Mouse (Mus musculus): ENCODE results near the gene Dglucy. TPM values are rescaled to one million over a fixed set of nuclear protein-coding genes. Genes with fewer than 3 reads are reported as not detected.
"Not testable (repeated sequence)": the region's sequence is repeated elsewhere in the genome, so short reads cannot be mapped to it uniquely, and the experiment has no call there.

Dglucy gene
- total RNA-seq, 1 experiment from 2014 or later: 4.6 TPM

DNA sequence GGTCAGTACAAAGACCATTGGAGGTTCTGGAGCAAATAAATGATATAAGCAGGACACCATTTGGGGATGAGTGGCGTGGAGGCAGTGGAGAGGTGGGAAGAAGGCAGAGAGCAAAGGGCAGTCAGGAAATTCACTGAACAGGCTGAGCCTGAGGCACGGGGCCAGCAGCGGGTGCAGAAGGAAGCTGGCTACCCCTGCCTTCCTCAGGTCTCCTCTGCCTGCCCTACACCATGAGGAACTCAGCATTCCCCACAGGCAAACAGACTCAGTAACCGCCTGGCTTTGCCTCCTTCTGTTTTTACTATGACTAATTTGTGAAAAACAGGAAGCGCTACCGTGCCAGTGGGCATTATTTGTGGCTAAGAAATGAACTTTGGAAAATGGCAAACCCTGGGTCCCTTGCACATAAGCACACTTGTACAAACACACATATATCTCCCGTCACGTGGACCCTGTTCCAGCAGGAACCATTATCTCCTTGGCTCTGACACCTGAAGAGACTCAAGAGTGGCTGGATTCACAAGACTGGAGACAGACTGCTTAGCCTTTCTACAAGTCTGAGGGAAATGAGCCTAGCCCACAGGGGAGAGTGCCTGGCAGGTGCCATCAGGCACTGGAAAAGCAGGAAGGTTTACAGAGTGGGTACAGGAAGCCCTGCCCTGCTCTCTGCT lies 2.8 kb upstream of the Dglucy start:
- peak; percentile 48 to 54 for ATAC-seq (replicated peaks in 1 of 2; ENCODE audit: insufficient read depth in 1 of 2, low FRiP score in 2 of 2, low TSS enrichment in 1 of 2, low read depth in 1 of 2, poor library complexity in 2 of 2, severe bottlenecking in 2 of 2)

DNA sequence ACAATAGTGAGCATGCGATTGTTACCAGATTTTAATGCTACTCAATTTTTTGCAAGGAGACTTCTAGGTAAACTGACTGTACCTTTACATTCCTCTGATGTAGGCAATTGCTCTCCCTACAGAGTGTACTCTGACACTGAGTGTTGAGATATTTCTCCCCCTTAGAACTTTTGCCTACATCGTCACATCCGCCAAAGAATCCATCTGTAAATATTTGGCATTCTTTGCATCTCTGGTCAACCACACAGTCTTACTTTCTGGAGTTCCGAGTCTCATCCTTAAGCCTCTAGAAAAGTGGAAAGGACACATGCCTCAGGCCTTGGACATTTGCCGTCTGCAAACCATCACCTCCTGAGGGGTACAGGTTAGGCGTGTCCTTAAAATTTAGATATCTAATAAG lies 1.9 kb upstream of the Dglucy start:
- no peak for ATAC-seq (replicated peaks in 1 of 2; ENCODE audit: insufficient read depth in 1 of 2, low FRiP score in 2 of 2, low TSS enrichment in 1 of 2, low read depth in 1 of 2, poor library complexity in 2 of 2, severe bottlenecking in 2 of 2)

DNA sequence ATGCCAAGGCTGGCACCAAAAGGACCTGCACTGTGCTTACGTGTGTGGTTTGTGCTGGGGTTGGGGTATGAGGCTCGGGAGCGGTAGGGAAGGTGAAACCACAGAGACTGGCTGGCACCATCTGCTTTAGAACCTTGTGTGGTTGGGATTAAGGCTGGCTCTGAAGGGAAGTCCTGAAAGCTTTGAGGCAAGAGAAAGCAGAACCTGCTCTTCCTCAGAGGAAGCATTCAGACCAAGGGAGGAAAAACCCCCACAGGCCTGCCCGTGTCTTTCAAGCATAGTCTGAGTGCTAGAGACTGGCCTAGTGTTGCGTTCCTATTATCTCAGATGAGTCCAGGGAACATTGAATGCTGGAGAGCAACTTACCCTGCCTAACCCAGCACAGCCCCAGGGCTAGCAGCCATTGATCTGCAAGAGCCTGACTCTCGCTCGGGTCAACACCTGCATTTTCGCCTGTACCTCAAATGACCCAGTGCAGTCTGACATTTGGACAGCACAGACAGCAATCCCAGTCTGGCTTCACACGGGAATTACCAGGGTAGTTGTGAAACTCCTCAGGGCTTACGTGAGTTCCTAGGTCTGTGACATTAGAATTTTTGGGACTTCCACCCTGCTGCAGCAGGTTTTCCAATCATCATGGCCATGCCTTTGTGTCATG lies 452 bp upstream of the Dglucy start:
- peak; percentile 70 to 71 for ATAC-seq (replicated peaks in 1 of 2; ENCODE audit: insufficient read depth in 1 of 2, low FRiP score in 2 of 2, low TSS enrichment in 1 of 2, low read depth in 1 of 2, poor library complexity in 2 of 2, severe bottlenecking in 2 of 2)

DNA sequence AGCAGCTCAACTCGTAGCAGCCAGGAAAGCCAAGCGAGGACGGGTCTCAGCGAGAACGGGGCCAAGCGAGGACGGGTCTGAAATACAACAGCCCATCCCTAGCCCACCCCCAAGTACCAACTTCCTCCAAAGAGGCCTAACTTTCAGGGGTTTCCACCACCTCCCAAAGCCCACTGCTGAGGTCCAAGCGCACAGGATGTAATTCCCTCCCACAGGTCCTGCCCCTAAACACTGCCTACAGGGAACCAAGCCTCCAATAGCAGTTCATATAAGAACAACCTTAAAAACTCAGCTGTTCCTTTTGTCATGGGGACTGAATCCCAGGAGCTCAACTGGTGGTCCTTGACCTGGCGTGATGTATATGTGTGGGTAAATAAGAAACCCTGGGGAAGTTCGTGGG lies 1.6 kb downstream of the Dglucy start:
- no peak for ATAC-seq (replicated peaks in 1 of 2; ENCODE audit: insufficient read depth in 1 of 2, low FRiP score in 2 of 2, low TSS enrichment in 1 of 2, low read depth in 1 of 2, poor library complexity in 2 of 2, severe bottlenecking in 2 of 2)

DNA sequence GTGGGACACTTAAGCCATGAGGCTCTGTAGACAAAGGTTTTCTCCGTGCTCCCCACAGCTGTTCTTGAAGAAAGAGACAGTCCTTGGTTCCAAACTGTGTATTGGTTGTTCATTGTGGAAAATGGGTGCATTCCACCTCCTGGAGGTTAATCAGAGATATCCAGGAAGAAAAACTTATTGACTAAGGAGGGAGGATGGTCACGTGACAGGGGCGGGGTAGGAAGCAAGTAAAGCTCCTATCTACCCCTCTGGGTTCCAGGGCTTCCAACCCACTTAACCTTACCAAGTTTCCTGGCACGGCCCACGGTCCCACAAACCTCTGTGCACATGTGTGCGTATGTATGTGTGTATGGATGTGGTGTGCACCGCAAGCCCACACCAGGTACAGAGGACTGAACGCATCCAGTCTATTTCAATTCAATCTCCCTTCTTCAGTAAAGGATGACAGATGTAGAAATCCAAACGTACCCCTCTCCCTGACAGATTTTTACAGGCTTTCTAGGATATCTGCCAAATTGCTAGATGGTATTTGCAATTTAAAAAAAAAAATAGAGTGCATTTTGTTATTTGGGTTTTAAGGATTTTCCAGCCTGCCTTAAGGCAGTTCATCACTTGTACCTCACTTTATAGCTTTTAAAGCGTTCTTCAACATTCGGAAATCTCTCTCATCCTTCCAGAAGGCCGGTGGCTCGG lies 2.7 kb downstream of the Dglucy start:
- ATAC-seq (replicated peaks in 1 of 2; ENCODE audit: insufficient read depth in 1 of 2, low FRiP score in 2 of 2, low TSS enrichment in 1 of 2, low read depth in 1 of 2, poor library complexity in 2 of 2, severe bottlenecking in 2 of 2): no peak

DNA sequence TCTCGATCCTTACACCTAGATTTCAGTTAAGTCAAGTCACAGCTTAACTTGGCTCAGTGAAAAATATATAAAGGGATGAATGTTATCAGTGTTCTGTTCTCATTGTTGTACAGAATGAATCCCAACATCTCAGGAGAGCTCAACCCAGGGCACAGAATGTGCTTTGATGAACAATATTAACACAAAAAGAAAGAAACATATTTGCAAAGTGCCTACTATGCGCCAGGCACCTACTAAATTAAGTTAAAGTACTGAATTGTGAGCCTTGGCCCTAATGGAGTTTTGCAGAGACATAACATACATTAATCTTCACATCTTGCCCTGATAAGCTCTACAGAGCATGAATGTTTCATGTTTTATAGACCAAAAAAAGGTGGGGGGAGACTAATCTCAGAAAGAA lies 5.3 kb downstream of the Dglucy start:
- ATAC-seq (replicated peaks in 1 of 2; ENCODE audit: insufficient read depth in 1 of 2, low FRiP score in 2 of 2, low TSS enrichment in 1 of 2, low read depth in 1 of 2, poor library complexity in 2 of 2, severe bottlenecking in 2 of 2): no peak

DNA sequence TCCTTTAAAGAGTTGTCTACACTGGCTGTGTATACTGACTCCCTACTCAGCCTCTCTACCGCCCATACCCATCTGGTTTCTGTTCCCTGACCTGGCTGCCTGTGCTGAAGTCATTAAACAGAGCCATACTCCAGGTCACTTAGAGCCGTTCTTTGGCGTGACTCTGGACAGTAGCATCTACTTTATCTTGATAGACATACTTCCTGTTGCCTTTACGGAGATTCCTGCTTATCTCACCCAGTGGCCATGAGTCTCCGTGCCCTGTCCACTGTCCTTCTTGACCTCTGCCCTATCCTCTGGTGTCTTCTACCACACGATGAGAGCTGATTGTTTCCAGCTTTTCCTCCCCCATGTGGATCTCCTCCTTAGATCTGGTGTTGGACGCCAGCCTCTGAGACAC lies 6.5 kb downstream of the Dglucy start:
- 0 out of 4 replicates have a peak, but pooled peaks have one; percentile 33 to 46 for ATAC-seq (replicated peaks in 1 of 2; ENCODE audit: insufficient read depth in 1 of 2, low FRiP score in 2 of 2, low TSS enrichment in 1 of 2, low read depth in 1 of 2, poor library complexity in 2 of 2, severe bottlenecking in 2 of 2)

DNA sequence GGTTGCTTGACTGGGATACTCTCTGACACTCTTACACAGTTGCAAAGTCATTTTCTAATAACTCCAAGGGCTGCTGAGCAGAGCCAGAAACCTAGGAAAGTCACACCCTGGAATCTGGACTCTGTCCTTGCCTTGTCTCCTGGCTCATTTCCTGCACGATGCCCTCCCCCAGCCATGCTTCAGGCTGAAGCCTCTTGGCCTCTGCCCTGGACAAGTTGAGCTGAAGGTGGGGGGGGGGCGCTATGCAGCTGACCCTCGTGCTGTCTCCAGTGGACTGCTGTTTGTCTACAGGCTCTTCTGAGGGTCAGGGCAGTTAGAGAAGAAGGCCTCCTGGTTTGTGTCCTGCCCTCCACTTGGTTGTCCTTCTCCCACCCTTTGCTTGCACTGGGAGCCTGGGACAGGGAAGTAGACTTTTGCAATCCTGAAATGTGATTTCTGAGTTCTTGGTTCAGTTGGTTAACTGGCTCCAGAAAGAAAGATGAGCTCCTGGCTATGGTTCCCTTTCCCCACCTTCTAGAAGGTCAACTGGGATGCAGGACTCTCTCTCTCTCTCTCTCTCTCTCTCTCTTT lies 11.2 kb downstream of the Dglucy start:
- ATAC-seq (replicated peaks in 1 of 2; ENCODE audit: insufficient read depth in 1 of 2, low FRiP score in 2 of 2, low TSS enrichment in 1 of 2, low read depth in 1 of 2, poor library complexity in 2 of 2, severe bottlenecking in 2 of 2): no peak

DNA sequence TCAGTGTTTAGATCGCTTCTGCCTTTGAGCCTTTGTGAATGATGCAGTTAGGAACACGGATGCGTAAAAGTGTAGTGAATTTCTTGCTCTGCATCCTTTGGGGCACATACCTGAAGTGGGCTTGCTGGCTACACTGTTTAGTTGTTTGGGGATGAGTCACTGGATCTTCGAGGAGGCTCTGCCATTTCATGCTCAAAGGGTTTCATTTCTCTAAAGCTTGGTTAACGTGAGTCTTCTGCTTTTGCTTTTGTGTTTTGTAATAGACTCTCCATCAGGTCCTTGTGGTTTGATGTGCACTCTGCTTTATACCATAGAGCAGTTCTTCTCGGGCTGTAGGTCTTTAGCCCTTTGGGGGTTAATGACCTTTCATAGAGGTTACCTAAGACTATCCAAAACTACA lies 12.6 kb downstream of the Dglucy start:
- ATAC-seq (replicated peaks in 1 of 2; ENCODE audit: insufficient read depth in 1 of 2, low FRiP score in 2 of 2, low TSS enrichment in 1 of 2, low read depth in 1 of 2, poor library complexity in 2 of 2, severe bottlenecking in 2 of 2): peak; percentile 17 to 26; a peak in 1 of 4 replicates

DNA sequence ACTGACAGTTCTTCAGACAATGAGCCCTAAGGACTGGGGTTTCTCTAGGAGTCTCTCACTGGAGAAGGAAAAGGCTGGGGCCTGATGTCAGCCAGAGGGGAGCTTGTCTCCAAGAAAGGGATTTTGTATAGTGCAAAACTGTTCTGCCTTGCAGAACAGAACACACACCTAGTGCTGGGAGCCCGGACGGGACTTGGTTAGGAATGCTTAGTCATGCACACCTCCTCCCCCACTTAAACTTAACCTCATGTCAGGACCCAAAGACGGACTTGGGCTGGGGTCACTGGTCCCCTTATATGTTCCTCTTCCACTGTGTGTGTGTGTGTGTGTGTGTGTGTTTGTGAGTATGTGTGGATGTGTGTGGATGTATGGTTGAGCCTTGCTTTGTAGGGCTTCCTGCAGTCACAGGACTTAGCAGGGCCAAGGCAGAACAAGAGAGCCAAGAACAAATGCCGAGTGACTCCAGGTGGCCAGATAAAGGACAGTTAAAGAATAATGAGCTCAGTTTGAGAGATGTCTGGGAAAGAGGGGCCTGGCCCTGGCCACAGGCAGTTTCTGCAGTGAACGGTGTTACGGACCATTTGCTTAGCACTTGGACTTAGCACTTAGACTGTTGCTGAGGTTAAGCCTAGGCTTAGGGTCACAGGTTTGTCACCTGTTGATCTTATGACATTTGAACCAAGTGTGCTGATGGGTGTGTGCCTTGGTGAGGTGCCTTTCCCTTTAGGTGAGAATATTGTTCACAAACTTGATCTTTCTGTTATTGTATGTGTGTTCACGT lies 15.8 kb downstream of the Dglucy start:
- ATAC-seq (replicated peaks in 1 of 2; ENCODE audit: insufficient read depth in 1 of 2, low FRiP score in 2 of 2, low TSS enrichment in 1 of 2, low read depth in 1 of 2, poor library complexity in 2 of 2, severe bottlenecking in 2 of 2): peak; percentile 32 to 48; a peak in 2 of 4 replicates

DNA sequence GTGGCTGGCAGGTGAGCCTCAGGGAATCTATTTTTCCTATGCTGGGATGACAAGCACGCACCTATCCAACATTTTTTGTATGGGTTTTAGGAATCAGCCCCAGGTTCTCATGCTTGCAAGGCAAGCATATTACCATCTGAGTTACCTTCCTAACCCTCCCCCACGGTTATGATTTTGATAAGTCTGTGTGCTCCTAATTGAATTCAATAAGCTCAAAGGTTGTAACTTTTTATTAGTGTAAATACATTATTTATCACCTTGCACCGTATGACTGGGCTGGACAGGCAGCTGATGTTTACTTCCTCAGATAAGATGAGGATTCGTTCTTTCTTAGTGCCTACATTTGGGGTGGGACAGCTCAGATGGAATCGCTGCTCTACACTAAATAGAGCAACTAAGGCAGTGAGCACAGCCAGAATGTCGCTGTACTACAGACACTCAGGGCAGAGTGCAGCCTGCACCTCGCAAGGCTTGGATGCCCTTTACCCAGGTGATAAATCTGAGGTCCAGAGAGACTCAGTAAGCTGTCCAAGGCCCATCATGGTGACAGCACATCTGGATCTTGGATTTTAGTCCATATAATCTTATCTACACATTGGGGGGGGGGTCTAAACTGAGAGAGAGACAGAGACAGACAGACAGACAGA lies 16.7 kb downstream of the Dglucy start:
- no peak for ATAC-seq (replicated peaks in 1 of 2; ENCODE audit: insufficient read depth in 1 of 2, low FRiP score in 2 of 2, low TSS enrichment in 1 of 2, low read depth in 1 of 2, poor library complexity in 2 of 2, severe bottlenecking in 2 of 2)

DNA sequence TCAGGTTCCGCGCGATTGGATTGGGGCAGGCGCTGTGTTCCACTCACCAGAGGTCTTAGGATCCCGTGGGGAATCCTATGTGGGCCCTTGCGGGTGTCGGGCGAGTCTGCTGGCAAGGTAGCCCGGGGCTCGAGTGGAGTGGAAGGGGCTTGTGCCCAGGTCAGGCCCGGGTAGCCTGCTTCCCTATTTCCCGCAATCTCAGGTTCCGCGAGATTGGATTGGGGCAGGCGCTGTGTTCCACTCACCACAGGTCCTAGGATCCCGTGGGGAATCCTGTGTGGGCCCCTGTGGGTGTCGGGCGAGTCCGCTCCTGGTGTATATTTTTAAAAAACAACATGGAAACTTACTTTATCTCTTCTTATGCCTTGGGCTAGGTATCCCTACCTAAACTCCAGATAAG lies 24.5 kb downstream of the Dglucy start:
- ATAC-seq (replicated peaks in 1 of 2; ENCODE audit: insufficient read depth in 1 of 2, low FRiP score in 2 of 2, low TSS enrichment in 1 of 2, low read depth in 1 of 2, poor library complexity in 2 of 2, severe bottlenecking in 2 of 2): not testable (repeated sequence)

DNA sequence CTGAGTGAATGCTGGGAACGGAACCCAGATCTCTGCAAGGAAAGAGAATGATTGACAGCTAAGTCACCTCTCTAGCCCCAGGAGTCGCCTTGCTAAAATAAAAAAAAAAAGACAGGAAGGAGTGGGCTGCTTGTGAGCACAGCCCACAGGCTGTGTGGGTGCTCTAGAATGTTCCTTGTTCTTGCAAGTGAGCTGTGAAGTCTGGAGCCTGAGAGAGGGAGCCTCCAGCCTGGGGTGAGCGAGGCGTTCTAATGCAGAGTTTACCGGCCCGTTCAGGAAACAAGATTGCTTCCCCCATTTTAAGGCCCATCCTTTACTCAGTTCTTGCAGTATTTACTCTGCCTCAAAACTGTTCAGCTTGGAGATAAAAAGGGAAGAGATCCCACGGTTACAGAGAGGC lies 28.4 kb downstream of the Dglucy start:
- ATAC-seq (replicated peaks in 1 of 2; ENCODE audit: insufficient read depth in 1 of 2, low FRiP score in 2 of 2, low TSS enrichment in 1 of 2, low read depth in 1 of 2, poor library complexity in 2 of 2, severe bottlenecking in 2 of 2): no peak

DNA sequence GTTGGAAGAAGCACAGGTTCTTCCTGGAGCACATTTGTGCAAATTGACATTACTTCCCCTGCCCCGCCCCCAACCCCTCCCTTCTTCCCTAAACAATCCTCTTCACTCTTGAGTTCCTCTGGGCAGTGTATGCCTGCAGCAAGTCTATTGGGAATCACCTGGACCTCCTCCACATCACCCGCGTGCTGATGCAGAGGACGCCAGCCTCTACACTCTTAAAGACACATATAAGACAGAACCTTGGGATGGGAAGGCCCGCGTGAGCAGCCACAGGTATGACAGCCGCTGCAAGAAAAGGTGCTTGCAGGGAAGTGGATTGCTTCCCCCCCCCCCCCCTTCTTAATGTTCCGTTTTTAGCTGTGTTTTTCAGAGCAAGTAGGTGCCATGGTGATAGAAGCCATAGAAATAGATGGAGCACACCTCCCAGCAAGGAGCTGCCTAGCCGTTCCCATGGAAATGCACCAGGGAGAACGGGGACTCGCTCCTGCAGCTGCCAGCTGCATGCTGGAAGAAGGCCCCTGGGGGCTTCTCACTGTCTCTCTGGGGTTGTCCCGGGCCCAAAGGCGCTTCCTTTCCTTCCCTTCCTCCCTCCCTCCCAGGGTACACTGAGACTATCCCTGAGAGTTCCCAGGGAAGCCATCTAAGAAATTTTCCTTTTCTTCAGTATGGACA lies 29.9 kb downstream of the Dglucy start:
- no peak for ATAC-seq (replicated peaks in 1 of 2; ENCODE audit: insufficient read depth in 1 of 2, low FRiP score in 2 of 2, low TSS enrichment in 1 of 2, low read depth in 1 of 2, poor library complexity in 2 of 2, severe bottlenecking in 2 of 2)

DNA sequence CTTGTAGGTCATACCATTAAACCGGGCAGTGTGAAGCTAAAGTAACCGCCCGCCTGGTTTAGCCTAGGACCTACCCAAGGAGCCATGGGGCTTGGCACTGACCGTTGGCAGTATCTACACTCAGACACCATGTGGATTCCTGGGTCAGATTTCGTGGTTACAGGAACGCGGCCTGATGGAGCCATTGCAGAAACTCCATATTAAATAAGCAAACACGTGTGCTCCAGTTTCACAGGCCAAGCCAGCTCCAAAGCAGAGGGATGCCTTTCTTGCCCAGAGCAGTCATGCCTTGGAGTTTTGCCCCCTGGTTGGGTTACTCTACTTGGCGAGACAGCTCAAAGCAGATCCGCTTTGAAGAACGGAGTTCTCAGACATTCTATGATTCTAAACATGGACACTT lies 31.7 kb downstream of the Dglucy start:
- no peak for ATAC-seq (replicated peaks in 1 of 2; ENCODE audit: insufficient read depth in 1 of 2, low FRiP score in 2 of 2, low TSS enrichment in 1 of 2, low read depth in 1 of 2, poor library complexity in 2 of 2, severe bottlenecking in 2 of 2)

DNA sequence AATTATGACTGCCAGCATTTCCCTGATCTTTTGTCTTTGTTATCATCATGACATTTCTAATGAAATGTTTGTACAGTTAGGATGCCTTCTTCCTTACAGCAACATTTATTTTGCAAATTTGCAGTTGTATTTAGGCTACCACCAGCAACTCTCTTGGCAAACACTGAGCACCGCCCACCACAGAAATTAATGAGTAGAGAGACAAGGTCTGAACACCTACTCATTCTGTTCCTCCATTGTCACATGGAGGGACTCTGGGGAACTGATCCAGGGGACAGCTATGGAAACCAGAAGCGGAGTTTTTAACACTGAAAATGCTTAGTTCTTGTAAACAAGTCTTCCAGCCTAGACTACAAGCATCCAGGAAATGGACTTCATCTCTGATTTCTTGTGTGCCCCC lies 35.0 kb downstream of the Dglucy start:
- ATAC-seq (replicated peaks in 1 of 2; ENCODE audit: insufficient read depth in 1 of 2, low FRiP score in 2 of 2, low TSS enrichment in 1 of 2, low read depth in 1 of 2, poor library complexity in 2 of 2, severe bottlenecking in 2 of 2): no peak

DNA sequence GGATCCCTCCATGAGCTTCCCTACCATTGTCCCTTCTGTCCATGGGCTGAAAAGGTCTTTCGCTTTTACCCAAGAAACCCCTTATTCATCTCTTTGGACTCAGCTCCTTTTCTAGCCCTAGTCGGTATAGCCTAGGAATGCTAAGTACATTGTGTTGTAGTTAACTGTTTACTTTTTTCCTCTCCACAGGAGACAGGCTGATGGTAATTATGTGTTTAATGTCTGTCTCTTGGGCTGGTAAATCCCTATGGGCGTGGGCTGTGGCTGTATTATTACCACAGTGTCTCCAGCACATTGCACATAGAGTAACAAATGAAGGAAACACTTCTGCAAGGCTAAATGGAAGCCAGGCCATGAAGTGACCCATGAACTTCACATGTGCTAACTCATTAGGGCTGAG lies 35.8 kb downstream of the Dglucy start:
- ATAC-seq (replicated peaks in 1 of 2; ENCODE audit: insufficient read depth in 1 of 2, low FRiP score in 2 of 2, low TSS enrichment in 1 of 2, low read depth in 1 of 2, poor library complexity in 2 of 2, severe bottlenecking in 2 of 2): no peak

Measured in hematopoietic stem cell, adult 5-6 weeks (primary cell).